Mouse (Mus musculus) neural tube, embryonic 11.5 days (tissue): ENCODE results near the gene Samd13. TPM values are rescaled to one million over a fixed set of nuclear protein-coding genes. Genes with fewer than 3 reads are reported as not detected.

Experiments used
- ATAC-seq: fragments of 200-750 bp; cut with Nextera tagmentation; 2 replicates; pipeline ENCODE4 v1.8.0; 2017; ENCODE audit warnings: moderate number of reproducible peaks, mild to moderate bottlenecking, moderate TSS enrichment, moderate library complexity; ENCODE audit not compliant: insufficient read depth, low FRiP score, low TSS enrichment
- DNase-seq: peaks from one replicate; pipeline ENCODE4 v3.0.0-alpha.2; 2015; ENCODE audit warnings: low spot score
- H3K27ac ChIP-seq: fragments of 300-500 bp; sonication (generic); 2 replicates; pipeline ENCODE4 v1.5.1; 2014; ENCODE audit warnings: low read depth, mild to moderate bottlenecking, low read length
- H3K27me3 ChIP-seq: fragments of 300-500 bp; sonication (generic); 2 replicates; pipeline ENCODE4 v1.6.1; 2014; ENCODE audit warnings: mild to moderate bottlenecking, low read length, mixed read lengths; ENCODE audit not compliant: control insufficient read depth, insufficient read depth
- H3K36me3 ChIP-seq: fragments of 300-500 bp; sonication (generic); 2 replicates; pipeline ENCODE4 v1.6.1; 2014; ENCODE audit warnings: mild to moderate bottlenecking, low read length, moderate library complexity, mixed read lengths; ENCODE audit not compliant: control insufficient read depth, insufficient read depth
- H3K4me1 ChIP-seq: fragments of 300-500 bp; sonication (generic); 2 replicates; pipeline ENCODE4 v1.6.1; 2014; ENCODE audit warnings: low read length, mixed read lengths; ENCODE audit not compliant: control insufficient read depth, insufficient read depth
- H3K4me2 ChIP-seq: fragments of 300-500 bp; sonication (generic); 2 replicates; pipeline ENCODE4 v1.6.1; 2014; ENCODE audit warnings: low read depth, mild to moderate bottlenecking, moderate library complexity
- H3K4me3 ChIP-seq: fragments of 300-500 bp; sonication (generic); 2 replicates; pipeline ENCODE4 v1.5.1; 2014; ENCODE audit warnings: low read depth, low read length
- H3K9ac ChIP-seq: fragments of 300-500 bp; sonication (generic); 2 replicates; pipeline ENCODE4 v1.6.1; 2014; ENCODE audit warnings: mild to moderate bottlenecking, low read length
- H3K9me3 ChIP-seq: fragments of 300-500 bp; sonication (generic); 2 replicates; pipeline ENCODE4 v1.6.1; 2016; ENCODE audit warnings: low read length; ENCODE audit not compliant: control insufficient read depth
- WGBS: fragments of 180-500 bp; shearing (Covaris S2); extraction: QIAGEN DNeasy Blood & Tissue Kit; methylation state at CpG from one replicate; pipeline ENCODE4 v1.1.7; 2014; 5-methylcytosine and 5-hydroxymethylcytosine counted together
- polyA plus RNA-seq: library from polyadenylated mRNA; unstranded; fragments of >200 nt; fragmentation: Nextera tagmentation; extraction: Ambion mirVana; gene quantifications from 2 replicates; pipeline ENCODE4 v1.2.1, GENCODE M21; 2014

The Samd13 gene
- polyA plus RNA-seq, 1 experiment from 2014 or later, result 0.46 TPM

GRCm38 (mm10) chr3:146632506-146632905 lies 52.9 kb downstream of the Samd13 start:
- no peak for DNase-seq
- Histone ChIP-seq H3K9me3 (no peaks in the 10 kb centered on the region), H3K36me3 (no peaks in the 10 kb centered on the region), H3K4me3 (no peak overlapping the region), H3K9ac (no peak overlapping the region), H3K4me1 (no peaks in the 10 kb centered on the region), H3K4me2 (no peak overlapping the region), H3K27me3 (no peaks in the 10 kb centered on the region), H3K27ac (no peak overlapping the region)
- 89% methylated on average over 5 of the region's 5 CpGs for WGBS
- no peak for ATAC-seq

- no peaks in the 10 kb centered on the region for H3K36me3 ChIP-seq
- no peaks in the 10 kb centered on the region for H3K27me3 ChIP-seq
- no peak for ATAC-seq
- 82% methylated on average over 8 of the region's 8 CpGs for WGBS
- no peaks in the 10 kb centered on the region for H3K4me1 ChIP-seq
- no peak for DNase-seq
- no peak overlapping the region for H3K4me3 ChIP-seq
- H3K9me3 ChIP-seq, result no peaks in the 10 kb centered on the region
- H3K27ac ChIP-seq, result no peak overlapping the region
- H3K9ac ChIP-seq, result no peak overlapping the region
- H3K4me2 ChIP-seq, result no peak overlapping the region
Measured at GRCm38 (mm10) chr3:146628227-146628982, 57.0 kb downstream of the Samd13 start.

GRCm38 (mm10) chr3:146625766-146626165 lies 59.6 kb downstream of the Samd13 start:
- no peak overlapping the region for H3K4me2 ChIP-seq
- H3K27ac ChIP-seq, result no peak overlapping the region
- H3K36me3 ChIP-seq, result no peaks in the 10 kb centered on the region
- H3K4me3 ChIP-seq, result no peak overlapping the region
- no peak for ATAC-seq
- no peaks in the 10 kb centered on the region for H3K4me1 ChIP-seq
- 93% methylated on average over 4 of the region's 4 CpGs for WGBS
- DNase-seq, result no peak
- no peak overlapping the region for H3K9ac ChIP-seq
- H3K27me3 ChIP-seq, result no peaks in the 10 kb centered on the region
- no peaks in the 10 kb centered on the region for H3K9me3 ChIP-seq

- H3K27ac ChIP-seq, result no peak overlapping the region
- WGBS, result 84% methylated on average over 11 of the region's 11 CpGs
- ATAC-seq (no peak), DNase-seq (no peak)
- H3K9ac ChIP-seq, result no peak overlapping the region
- H3K4me3 ChIP-seq, result no peak overlapping the region
- no peaks in the 10 kb centered on the region for H3K36me3 ChIP-seq
- no peak overlapping the region for H3K4me2 ChIP-seq
- H3K4me1 ChIP-seq, result no peaks in the 10 kb centered on the region
- no peaks in the 10 kb centered on the region for H3K27me3 ChIP-seq
- no peaks in the 10 kb centered on the region for H3K9me3 ChIP-seq
Measured at GRCm38 (mm10) chr3:146621966-146622365, 63.4 kb downstream of the Samd13 start.

- H3K27ac ChIP-seq, result no peak overlapping the region
- no peak overlapping the region for H3K4me2 ChIP-seq
- H3K36me3 ChIP-seq, result no peaks in the 10 kb centered on the region
- no peak overlapping the region for H3K9ac ChIP-seq
- H3K9me3 ChIP-seq, result no peaks in the 10 kb centered on the region
- H3K27me3 ChIP-seq, result no peaks in the 10 kb centered on the region
- no peak overlapping the region for H3K4me3 ChIP-seq
- no peaks in the 10 kb centered on the region for H3K4me1 ChIP-seq
- 90% methylated on average over 14 of the region's 14 CpGs for WGBS
- DNase-seq (no peak), ATAC-seq (no peak)
Measured at GRCm38 (mm10) chr3:146620555-146621249, 64.7 kb downstream of the Samd13 start.

- no peaks in the 10 kb centered on the region for H3K36me3 ChIP-seq
- no peaks in the 10 kb centered on the region for H3K27me3 ChIP-seq
- no peak for DNase-seq
- H3K9me3 ChIP-seq, result no peaks in the 10 kb centered on the region
- no peak overlapping the region for H3K27ac ChIP-seq
- H3K9ac ChIP-seq, result no peak overlapping the region
- no peak overlapping the region for H3K4me2 ChIP-seq
- 93% methylated on average over 10 of the region's 10 CpGs for WGBS
- no peaks in the 10 kb centered on the region for H3K4me1 ChIP-seq
- H3K4me3 ChIP-seq, result no peak overlapping the region
- ATAC-seq, result no peak
Measured at GRCm38 (mm10) chr3:146620101-146620500, 65.3 kb downstream of the Samd13 start.

- no peak overlapping the region for H3K9ac ChIP-seq
- ATAC-seq (no peak), DNase-seq (no peak)
- H3K4me3 ChIP-seq, result no peak overlapping the region
- H3K9me3 ChIP-seq, result no peaks in the 10 kb centered on the region
- H3K27me3 ChIP-seq, result no peaks in the 10 kb centered on the region
- 82% methylated on average over 4 of the region's 4 CpGs for WGBS
- no peak overlapping the region for H3K27ac ChIP-seq
- H3K36me3 ChIP-seq, result no peaks in the 10 kb centered on the region
- no peaks in the 10 kb centered on the region for H3K4me1 ChIP-seq
- no peak overlapping the region for H3K4me2 ChIP-seq
Measured at GRCm38 (mm10) chr3:146618357-146618756, 67.0 kb downstream of the Samd13 start.

- ATAC-seq (no peak), DNase-seq (no peak)
- H3K36me3 ChIP-seq, result no peaks in the 10 kb centered on the region
- H3K9me3 ChIP-seq, result no peaks in the 10 kb centered on the region
- H3K27ac ChIP-seq, result no peak overlapping the region
- no peaks in the 10 kb centered on the region for H3K4me1 ChIP-seq
- no peak overlapping the region for H3K9ac ChIP-seq
- no peaks in the 10 kb centered on the region for H3K27me3 ChIP-seq
- no peak overlapping the region for H3K4me3 ChIP-seq
- H3K4me2 ChIP-seq, result no peak overlapping the region
Measured at GRCm38 (mm10) chr3:146617946-146618345, 67.4 kb downstream of the Samd13 start.
